Mouse (Mus musculus) right cerebral cortex, postnatal 25 days (tissue): ENCODE results near the gene Olfr159.
"Not testable (repeated sequence)": the region's sequence is repeated elsewhere in the genome, so short reads cannot be mapped to it uniquely, and the experiment has no call there.

Experiments
- DNase-seq: peaks from one replicate; pipeline ENCODE4 v3.0.0; 2022

The Olfr159 gene

GRCm38 (mm10) chr4:43770909-43771308, at the start of gene Olfr159:
Gene Olfr159, minus strand, starts transcription at chr4:43771009.
- no peak for DNase-seq

GRCm38 (mm10) chr4:43798936-43799335, 28.1 kb upstream of the Olfr159 start:
- no peak for DNase-seq

- not testable (repeated sequence) for DNase-seq
Measured at GRCm38 (mm10) chr4:43795844-43796243, 25.0 kb upstream of the Olfr159 start.

GRCm38 (mm10) chr4:43795296-43795695, 24.5 kb upstream of the Olfr159 start:
- DNase-seq: no peak

GRCm38 (mm10) chr4:43772304-43772703, 1.5 kb upstream of the Olfr159 start:
- DNase-seq: no peak

- no peak for DNase-seq
Measured at GRCm38 (mm10) chr4:43771626-43772025, 817 bp upstream of the Olfr159 start.

- no peak for DNase-seq
Measured at GRCm38 (mm10) chr4:43769374-43769773, 1.4 kb downstream of the Olfr159 start.

- no peak for DNase-seq
Measured at GRCm38 (mm10) chr4:43768341-43768740, 2.5 kb downstream of the Olfr159 start.

- DNase-seq: peak; percentile 30
Measured at GRCm38 (mm10) chr4:43763410-43763809, 7.4 kb downstream of the Olfr159 start.

- DNase-seq: no peak
Measured at GRCm38 (mm10) chr4:43761336-43761735, 9.5 kb downstream of the Olfr159 start.

- DNase-seq: no peak
Measured at GRCm38 (mm10) chr4:43760460-43760859, 10.3 kb downstream of the Olfr159 start.

- no peak for DNase-seq
Measured at GRCm38 (mm10) chr4:43759571-43760418, 11.0 kb downstream of the Olfr159 start.

GRCm38 (mm10) chr4:43757213-43757612, 13.6 kb downstream of the Olfr159 start:
- DNase-seq: no peak

- no peak for DNase-seq
Measured at GRCm38 (mm10) chr4:43745187-43745586, 25.6 kb downstream of the Olfr159 start.

- no peak for DNase-seq
Measured at GRCm38 (mm10) chr4:43743099-43743498, 27.7 kb downstream of the Olfr159 start.

GRCm38 (mm10) chr4:43742637-43743036, 28.2 kb downstream of the Olfr159 start:
- DNase-seq: no peak

GRCm38 (mm10) chr4:43741526-43741925, 29.3 kb downstream of the Olfr159 start:
- DNase-seq: no peak

GRCm38 (mm10) chr4:43738989-43739674, 31.7 kb downstream of the Olfr159 start:
- DNase-seq: no peak

- DNase-seq: no peak
Measured at GRCm38 (mm10) chr4:43737144-43737543, 33.7 kb downstream of the Olfr159 start.

- no peak for DNase-seq
Measured at GRCm38 (mm10) chr4:43733186-43733585, 37.6 kb downstream of the Olfr159 start.

- no peak for DNase-seq
Measured at GRCm38 (mm10) chr4:43732171-43732570, 38.6 kb downstream of the Olfr159 start.

- DNase-seq: no peak
Measured at GRCm38 (mm10) chr4:43730750-43731297, 40.0 kb downstream of the Olfr159 start.

GRCm38 (mm10) chr4:43729794-43730550, 40.8 kb downstream of the Olfr159 start, which contains the start of gene Spaar:
Gene Spaar, plus strand, starts transcription at chr4:43730034.
- DNase-seq: no peak
